Mouse (Mus musculus) skeletal muscle tissue, adult 2 months (tissue): ENCODE results near the gene Vav1.
A peak's percentile ranks its signal among the peaks of the same experiment; 100 is the strongest.
"Not testable (repeated sequence)": the region's sequence is repeated elsewhere in the genome, so short reads cannot be mapped to it uniquely, and the experiment has no call there.

Source experiments
- DNase-seq: peaks from one replicate; pipeline ENCODE4 v3.0.0-alpha.2; 2012; ENCODE audit warnings: low read depth, low spot score

Gene Vav1

GRCm38 (mm10) chr17:57251431-57251830 is 27.5 kb upstream of the Vav1 start:
- DNase-seq = no peak

- no peak for DNase-seq
Observed at GRCm38 (mm10) chr17:57253306-57253705, 25.6 kb upstream of the Vav1 start.

DNA sequence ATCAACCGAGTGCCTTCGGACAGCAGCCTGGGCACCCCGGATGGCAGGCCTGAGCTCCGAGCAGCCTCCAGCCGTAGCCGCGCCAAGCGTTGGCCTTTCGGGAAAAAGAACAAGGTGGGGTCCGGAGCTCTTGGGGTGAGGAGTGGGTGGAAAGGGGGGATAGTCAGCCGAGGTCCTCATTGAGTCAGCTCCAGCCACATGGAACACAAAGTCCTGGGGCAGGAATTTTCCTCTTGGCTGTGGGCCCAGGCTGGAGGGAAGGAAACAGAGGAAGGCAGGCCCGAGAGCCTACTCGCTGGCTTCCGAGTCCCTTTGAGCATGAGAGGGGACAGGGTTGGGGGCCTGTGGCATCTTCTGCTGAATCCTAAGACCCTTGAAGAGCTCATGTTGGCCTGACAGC is 23.5 kb upstream of the Vav1 start:
- DNase-seq = peak; percentile 73

DNA sequence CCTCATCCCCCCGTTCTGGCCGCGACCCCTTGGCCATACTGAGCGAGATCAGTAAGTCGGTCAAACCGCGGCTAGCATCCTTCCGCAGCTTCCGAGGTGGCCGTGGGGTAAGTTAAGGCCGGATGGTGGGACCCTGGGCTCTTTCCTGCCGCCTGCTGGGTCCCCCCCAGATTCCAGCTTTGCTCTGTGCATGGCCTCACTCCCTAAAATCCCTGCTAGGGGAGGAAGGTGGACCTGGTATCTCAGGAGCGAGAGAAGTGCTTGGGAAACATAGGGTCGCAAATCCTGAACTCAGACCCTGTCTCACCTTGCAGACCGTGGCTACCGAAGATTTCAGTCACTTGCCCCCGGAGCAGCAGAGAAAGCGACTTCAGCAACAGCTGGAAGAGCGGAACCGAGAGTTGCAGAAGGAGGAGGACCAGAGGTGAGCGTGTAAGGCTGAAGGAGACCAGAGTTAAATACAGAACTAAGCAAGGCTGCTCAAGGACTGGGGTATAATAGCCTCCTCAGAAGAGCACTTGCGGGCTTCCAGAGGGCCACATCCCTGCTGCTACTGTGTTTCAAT is 21.9 kb upstream of the Vav1 start:
- no peak for DNase-seq

- no peak for DNase-seq
Observed at GRCm38 (mm10) chr17:57258191-57258590, 20.7 kb upstream of the Vav1 start.

GRCm38 (mm10) chr17:57259742-57260141 is 19.2 kb upstream of the Vav1 start:
- peak; percentile 95 for DNase-seq

GRCm38 (mm10) chr17:57260351-57260750 is 18.5 kb upstream of the Vav1 start:
- no peak for DNase-seq

- no peak for DNase-seq
Observed at GRCm38 (mm10) chr17:57261286-57261685, 17.6 kb upstream of the Vav1 start.

- no peak for DNase-seq
Observed at GRCm38 (mm10) chr17:57261796-57262195, 17.1 kb upstream of the Vav1 start.

DNA sequence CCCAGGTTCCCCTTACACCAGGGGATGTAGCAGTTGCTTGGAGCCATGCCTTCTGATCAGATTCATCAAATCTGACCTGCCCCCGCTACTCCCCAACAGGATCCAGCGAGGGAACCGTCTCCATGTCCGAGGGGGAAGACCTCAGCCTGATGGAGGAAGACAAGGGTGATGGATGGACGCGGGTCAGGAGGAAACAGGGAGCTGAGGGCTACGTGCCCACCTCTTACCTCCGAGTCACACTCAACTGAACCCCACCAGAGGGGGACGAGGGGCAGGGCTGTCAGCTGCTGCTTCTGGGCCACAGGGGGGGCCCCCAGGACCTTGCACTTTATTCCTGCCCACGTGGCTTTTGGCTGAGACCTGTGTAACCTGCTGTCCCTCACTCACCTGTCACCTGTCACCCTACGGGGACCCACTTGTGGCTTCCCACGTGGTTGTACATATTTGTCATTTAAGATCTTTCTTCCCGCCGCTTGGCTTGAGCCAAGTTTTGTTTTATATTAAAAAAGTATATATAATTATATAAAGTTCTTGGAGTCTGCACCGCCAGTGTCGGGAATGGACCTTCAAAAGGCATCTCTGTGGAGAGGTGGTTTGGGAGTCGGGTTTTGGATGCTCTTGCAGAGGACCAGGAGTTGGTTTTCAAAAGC is 15.9 kb upstream of the Vav1 start:
- DNase-seq = no peak

- no peak for DNase-seq
Observed at GRCm38 (mm10) chr17:57264164-57264563, 14.7 kb upstream of the Vav1 start.

DNA sequence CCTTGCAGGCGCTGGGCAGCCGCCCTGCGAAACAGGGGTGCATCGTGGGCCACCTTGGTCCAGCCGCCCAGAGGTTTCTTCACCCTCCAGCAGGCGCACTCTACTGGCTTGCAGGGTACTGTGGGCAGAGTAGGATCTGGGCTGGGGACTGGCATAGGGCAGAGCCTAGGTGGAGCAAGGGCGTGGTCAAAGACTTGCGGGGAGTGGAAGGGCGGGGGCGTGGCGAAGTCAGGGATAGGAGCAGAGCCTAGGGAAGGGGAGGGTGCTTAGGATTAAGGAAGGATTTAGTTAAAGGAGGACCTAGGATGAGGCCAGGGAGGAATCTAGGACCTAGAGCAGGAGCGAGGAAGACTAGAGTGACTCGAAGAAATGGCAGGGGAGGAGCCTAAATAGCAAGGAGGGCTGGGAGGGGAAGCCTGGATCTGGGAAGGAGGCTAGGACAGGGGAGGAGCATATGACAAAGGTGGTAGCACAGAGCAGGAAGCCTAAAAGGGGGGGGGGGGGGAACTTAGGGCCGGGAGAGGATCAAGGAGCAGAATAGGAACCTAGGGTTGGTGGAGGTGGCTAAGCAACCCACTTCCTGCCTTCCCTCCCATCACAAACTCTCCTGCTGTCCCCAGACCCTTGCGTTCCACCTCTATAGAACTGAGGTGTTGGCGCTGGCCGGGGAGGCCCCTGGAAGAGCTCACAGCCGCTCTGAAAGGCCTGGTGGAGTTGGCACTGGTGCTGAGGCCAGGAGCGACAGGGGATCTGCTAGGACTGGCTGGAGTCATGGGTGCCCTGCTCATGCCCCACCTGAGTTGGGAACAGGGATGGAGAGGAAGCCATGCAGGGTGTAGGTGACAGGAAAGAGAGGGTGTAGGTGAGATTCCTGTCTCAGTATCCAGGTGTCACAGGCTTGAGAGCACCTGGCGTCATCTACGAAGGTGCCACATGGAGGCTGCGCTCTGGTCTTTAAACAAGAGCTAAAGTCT is 13.6 kb upstream of the Vav1 start:
- peak; percentile 59 for DNase-seq

GRCm38 (mm10) chr17:57267556-57268126 is 11.3 kb upstream of the Vav1 start:
- DNase-seq = peak; percentile 81

DNA sequence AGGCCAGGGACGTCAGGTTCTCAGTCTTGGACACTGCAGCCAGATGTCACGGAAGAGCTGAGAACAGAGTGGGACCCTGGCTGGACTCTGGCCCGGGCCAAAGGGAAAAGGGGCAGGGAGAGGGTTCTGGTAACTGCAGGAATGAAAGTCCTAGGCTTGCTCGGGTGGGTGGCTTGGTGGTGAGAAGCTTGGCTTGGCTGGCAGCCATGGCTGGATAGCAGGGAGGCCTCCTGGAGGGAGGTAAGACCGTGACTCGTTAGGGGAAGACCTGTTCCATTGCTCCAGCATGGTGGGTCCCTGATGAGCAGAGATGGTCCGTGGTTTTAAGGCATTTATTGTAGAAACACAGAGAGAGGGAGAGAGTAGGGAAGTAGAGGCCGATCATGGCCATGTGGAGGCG is 7.6 kb upstream of the Vav1 start:
- DNase-seq = no peak

- no peak for DNase-seq
Observed at GRCm38 (mm10) chr17:57273846-57274245, 5.1 kb upstream of the Vav1 start.

DNA sequence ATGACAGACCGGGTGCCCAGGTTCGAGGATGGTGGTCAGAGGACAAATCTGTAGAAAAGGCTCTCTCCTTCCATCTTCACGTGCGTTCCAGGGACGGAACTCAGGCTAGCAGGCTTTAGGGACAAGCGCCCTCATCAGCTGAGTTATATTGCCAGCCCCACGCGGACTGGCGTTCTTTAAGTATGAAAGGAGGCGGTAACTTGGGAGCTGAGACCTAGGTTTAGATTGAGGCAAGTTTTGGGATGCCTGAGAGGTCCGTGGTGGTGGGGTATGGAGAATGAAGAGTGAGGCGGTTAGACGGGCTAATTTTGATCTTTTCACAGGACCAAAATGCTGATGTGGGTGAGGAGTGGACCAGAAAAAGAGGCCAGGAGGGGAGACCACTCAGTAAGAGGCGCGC is 4.2 kb upstream of the Vav1 start:
- DNase-seq = no peak

- DNase-seq = peak; percentile 92
Observed at GRCm38 (mm10) chr17:57275111-57275996, 3.5 kb upstream of the Vav1 start.

DNA sequence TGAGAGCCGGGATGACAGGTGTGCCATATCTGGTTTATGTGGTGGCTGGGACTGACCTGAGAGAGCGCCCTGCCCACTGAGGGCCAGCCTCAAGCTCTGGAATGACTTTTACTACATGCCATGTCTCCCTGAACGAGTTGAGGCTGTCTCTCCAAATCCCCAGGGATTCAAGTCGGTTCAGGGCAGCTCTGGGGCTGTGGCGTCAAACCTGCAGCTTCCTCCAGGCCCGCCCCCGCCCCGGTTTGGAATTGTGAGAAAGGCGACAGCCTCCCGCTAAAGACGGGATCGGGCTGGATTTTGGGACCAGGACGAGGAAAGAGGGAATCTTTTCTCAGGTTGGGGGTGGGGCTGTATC is 2.9 kb upstream of the Vav1 start:
- no peak for DNase-seq

DNA sequence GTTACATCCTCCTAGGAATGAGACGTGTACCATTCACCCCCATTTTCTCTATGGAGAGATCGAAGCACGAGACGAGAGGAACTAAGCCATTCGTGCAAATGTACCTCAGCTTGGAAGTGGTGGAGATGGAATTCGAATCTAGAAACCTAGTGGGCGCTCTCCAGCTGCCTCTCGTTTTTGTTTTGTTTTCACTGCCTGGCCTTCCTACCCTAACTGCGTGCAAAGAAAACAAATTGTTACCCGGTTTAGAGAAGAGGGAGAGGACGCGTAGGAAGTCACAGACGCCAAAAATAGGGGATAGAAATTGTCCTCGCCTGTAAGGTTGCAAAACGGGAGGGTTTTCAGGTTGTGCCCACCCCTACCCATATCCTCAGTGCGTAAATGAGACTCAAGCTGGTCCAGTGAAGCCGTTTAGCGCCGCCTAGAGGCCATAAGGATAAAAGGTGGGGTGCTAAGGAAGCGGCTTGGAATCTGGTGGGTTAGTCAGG is 2.2 kb upstream of the Vav1 start:
- DNase-seq = peak; percentile 82

GRCm38 (mm10) chr17:57277598-57278261 is 1.2 kb upstream of the Vav1 start:
- not testable (repeated sequence) for DNase-seq

GRCm38 (mm10) chr17:57278537-57278936 is 363 bp upstream of the Vav1 start:
- no peak for DNase-seq
